Mouse (Mus musculus) mesoderm, embryonic 11.5 days (tissue): ENCODE results near the gene Grk2.

ENCODE experiments used
- DNase-seq: peaks from one replicate; pipeline ENCODE4 v3.0.0-alpha.2; 2012; ENCODE audit warnings: low read depth, low spot score

Gene Grk2

DNA sequence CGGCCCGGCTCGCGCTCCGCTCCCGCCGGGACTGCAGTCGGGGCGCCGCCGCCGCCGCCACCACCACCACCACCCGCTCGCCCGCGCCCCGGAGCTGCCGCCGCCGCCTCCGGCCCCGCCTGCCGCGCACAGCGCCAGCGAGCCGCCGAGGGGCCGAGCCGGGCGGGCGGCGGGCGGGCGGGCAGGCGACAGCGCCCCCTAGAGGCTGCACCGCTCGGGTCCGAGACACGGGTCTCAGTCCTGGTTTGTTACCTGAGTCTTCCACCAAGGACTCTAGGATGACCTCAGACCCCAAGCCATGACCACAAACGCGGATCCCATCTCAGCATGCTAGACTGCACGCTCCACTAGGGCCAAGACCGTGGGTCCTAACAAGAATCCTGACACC, at the start of gene Grk2:
Gene Grk2, minus strand, starts transcription at position 33 of the 388 bp plus-strand sequence.
- peak; percentile 72 for DNase-seq

DNA sequence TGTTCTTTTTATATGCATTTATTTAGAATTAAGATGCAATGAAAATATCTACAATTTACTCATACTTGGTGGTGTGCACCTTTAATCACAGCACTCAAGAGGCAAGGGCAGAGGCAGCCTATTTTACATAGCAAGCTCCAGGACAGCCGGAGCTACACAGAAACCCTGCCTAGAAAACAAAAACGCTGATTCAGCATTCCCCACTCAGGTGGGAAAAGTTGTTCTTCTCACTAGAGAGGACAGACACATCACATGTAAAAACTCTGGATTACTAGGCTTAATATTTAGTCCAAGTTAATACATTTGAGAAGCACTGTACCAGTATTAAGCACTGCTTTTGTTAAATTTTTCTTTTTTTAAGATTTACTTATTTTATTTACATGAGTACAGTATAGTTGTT, 43.4 kb upstream of the Grk2 start:
- no peak for DNase-seq

DNA sequence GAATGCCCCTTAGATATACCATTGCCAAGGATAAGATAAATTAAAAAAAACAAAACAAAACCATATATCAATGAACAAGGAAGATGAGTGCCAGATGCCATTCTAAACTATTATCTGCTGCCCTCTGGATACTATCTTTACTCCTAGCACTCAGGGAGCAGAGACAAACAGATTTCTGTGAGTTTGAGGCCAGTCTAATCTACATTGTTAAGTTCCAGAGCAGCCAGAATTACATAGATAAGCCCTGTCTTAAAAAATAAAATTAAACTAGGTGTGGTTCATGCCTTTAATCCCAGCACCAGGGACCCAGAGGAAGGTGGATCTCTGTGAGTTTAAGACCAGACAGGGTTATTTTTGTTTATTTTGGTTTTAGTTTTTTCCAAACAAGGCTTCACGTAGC, 40.5 kb upstream of the Grk2 start:
- DNase-seq: no peak

DNA sequence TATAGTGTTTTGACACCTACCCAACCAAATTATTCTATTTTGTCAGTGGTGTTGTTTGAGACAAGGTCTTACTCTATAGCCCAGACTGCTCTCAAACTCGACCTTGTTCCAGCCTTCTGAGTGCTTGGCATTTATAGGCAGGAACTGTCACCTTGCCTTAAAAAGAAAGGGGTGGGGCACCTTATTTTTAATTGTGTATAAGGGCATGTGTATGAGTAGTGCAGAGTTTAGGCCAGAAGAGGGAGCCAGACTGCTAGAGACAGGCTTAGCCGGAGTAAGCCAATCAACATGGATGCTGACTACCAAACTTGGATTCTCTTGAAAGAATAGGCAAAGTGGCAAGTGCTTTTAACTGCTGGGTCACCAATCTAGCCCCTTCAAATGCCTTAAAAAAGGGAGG, 32.1 kb upstream of the Grk2 start:
- peak; percentile 66 for DNase-seq

DNA sequence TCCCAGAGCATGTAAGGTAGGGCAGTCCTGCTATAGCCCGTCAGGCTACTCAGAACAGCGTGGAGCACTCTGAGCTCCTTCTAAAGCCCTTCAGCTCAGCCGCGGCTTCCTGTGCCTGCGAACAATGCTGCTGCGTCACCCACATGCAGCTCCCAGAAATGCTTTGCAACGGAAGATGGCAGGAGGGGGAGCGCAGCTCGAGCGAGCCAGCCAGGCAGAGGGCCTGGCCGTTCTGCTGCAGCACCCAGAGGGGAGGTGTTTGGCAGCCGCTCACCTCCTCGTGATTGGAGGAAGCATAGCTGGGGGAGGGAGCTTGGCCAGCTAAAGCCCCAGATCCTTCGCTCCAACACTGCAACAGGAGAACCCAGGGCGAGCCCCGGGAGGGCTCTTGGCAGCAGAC, 27.8 kb upstream of the Grk2 start:
- DNase-seq: peak; percentile 96

DNA sequence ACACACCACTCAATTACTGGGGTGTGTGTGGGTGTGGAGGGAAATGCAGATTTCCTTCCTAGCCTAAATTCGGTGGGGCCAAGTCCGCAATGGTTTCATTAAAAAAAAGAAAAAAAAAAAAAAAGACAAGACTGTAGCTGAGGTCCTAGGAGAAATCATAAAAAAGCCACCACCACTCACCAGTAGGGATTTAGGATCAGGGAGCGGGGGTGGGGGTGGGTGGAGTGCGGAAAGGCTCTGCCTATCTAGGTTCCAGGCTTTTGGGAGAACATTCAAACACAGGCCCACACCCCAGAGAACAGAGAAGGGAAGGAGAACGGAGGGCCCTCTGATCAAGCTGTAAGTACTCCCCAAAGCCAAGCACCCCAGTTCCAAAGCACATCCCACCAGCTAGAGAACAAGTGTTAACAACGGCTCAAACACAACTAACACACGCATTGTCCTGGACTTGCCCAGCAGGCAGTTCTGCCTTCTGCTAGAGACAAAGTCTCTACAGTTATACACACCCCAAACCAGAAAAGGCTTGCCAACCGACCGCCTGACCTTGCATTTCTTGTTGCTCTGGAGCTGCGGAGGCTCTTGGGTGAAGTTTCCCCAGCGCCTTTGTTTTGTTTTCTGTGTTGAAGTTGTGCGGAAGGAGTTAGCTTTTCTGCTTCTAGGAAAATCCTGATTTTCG, 27.2 kb upstream of the Grk2 start:
- DNase-seq: peak; percentile 23

DNA sequence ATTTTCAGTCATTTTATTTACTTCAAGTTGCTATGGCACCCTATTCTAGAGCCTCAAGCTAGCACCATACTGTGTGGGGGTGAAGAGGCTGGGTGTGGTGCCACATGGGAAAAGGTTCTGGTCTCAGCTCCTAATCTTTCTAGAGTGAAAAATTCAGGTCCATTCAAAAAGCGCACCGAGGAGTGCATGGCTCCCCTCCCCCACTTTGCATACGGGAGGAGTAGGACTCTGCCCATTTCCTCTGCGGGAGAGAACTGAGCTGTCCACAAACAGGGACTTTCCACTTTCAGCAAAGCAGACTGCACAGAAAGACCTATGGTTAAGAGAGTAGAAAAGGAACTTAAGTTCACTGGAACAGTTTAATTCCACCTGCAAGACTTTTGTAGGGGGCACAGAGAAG, 26.6 kb upstream of the Grk2 start:
- peak; percentile 50 for DNase-seq

DNA sequence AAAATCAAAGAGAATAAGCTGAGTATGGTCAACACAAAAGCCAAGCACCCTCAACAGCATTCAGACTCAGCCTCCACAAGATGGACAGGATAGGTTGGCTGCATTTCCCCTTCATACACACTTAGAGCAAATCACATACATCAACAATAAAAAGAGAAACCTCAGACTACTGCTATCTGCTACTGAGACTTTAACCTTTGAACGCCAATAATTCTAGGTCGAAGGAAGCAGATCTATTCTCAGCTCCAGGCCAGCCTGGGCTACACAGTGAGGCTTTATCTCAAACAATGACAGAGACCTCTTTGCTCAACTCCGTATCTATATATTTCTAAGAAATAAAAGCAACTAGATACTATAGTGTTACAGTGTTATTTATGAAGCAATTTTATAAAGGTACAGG, 25.3 kb upstream of the Grk2 start:
- no peak for DNase-seq

DNA sequence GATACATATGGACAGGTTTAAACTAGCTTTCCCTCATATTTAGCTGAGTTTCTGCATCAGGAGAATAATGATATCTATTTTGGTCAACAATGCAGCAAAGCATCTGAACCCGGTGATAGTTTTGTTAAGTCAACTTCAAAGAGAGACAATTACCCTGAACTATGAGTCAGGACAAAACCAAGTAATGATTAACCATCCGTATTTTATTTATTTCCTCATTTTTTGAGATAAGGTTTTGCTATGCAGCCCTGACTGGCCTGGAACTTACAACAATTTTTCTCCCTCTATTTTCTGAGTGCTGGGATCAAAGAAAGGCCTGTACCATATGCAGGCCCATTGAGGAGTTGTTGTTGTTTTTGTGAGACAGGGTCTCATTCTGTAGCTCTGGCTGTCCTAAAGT, 24.6 kb upstream of the Grk2 start:
- DNase-seq: no peak

DNA sequence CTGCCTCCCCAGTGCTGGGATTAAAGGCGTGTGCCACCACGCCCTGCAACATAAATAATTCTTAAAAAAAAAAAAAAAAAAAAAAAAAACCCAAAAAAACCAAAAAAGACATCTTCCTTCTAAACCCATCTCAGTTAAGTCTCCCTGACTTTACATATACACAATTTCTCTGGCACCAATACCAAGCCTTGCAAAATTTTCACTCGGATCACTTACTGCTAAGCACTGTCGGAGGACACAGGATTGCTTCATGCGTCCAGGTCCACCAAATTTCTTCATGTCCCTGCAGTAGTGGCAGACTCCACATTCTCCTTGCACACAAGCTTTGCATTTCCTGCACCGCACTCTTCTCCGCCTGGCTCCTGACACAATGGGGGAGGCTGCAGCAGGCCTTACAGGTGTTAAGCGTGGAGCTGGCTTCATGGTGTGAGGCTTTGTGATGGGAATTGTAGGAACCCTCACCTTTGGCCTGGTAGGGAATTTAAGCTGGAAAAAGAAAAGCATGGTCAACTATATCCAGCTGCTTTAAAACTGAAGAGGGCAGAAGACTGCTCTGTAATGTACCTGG, 22.8 kb upstream of the Grk2 start:
- DNase-seq: no peak

DNA sequence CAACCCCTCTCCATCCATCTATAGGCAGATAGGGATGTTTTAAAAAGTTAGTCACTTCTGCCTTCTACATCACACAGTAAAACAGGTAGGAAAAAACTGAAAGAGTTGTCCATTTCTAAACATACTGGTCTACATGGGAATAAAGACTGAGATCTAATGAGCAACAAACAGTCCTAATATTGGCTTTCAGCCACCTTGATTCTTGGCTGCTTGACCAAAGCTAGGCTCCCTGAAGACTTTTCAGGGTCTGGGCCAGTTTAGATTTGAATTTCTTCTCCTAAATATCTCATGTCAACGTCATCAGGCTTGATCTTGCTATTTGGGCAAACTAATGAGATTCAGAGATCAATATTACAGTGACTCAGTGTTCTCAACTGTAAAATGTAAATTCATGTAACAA, 20.9 kb upstream of the Grk2 start:
- no peak for DNase-seq

DNA sequence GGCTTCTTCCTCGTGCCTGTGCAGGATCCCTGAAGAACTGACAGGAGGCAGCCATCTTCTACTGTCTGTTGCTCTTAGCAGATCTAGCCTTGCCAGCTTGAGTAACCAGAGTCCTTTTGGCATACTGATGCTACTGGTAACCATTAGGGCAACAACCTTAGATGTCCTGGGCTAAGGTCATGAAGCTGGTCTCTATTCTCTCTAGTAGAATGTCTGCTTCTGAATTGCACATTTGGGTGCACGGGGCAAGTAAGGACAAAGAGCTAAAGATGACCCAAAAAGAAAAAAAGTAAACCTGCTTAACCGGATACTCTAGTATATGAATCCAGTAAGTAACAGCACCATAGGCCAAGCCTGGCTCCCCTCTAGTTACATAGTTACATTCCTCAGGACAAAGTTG, 20.1 kb upstream of the Grk2 start:
- DNase-seq: no peak

DNA sequence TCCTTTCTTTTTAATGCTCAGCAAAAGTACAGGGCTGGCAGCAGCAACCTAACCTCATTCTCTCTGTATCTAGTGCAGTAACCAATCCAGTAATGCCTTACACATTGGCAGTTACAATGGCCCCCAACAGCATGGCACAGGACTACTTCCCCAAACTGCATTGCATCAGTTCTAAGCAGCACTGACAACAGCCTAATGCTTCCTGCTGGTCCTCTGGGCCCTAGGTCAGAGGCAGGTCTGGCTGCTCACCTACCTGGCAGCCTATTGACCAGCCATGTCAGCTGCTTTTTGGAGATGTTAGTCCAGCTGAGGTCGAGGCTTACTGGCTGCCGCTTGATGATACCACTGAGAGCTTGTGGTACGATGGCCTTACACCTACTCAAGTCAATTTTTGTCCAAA, 16.1 kb upstream of the Grk2 start:
- DNase-seq: no peak

DNA sequence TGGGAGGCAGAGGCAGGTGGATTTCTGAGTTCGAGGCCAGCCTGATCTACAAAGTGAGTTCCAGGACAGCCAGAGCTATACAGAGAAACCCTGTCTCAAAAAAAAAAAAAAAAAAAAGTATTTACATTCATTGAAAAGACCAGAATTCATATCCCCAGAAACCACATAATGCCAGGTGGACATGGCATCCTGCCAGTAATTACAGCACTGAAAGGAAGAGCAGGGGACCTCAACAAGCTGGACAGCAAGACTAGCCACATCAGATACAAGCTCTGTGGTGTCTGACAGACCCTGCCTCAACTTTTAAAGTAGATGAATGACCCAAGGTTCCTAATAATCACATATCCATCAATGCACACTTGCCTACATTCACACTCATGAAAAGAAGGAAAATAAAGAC, 15.6 kb upstream of the Grk2 start:
- DNase-seq: no peak

DNA sequence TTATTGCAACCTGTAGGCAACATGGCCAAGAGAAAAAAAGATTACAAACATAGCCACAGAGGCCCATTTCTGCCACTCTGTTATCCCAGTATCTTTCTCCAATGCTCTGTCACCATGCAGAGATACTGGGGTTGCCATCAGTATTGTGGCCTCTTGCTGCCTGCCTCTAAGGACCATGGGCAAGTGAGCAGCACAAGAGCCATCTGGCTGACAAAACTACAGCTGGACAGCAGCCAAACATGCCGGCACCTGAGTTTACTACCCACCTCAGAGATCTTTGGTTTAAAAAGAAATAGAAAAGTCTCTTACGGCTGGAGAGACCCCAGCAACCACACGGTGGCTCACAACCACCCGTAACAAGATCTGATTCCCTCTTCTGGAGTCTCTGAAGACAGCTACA, 13.2 kb upstream of the Grk2 start:
- DNase-seq: no peak

DNA sequence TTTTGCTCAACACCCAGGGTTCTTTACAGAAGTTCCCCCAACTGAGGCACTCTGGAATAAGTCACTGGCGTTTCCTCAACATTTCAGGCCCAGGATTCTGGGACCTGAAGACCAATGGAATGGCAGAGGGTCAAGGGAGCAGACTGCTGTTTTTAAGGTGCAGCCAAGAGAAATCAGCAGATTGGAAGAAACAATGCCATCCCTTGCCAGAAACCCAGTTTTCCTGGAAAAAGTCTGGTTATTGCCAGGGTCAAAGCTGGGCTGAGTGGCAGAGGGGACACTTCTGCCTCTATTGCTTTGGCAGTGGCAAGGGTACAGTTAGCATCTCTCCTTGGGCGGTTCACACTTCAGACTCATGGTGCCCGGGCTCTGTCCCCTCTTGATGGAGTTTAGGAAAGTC, 11.2 kb upstream of the Grk2 start:
- no peak for DNase-seq

DNA sequence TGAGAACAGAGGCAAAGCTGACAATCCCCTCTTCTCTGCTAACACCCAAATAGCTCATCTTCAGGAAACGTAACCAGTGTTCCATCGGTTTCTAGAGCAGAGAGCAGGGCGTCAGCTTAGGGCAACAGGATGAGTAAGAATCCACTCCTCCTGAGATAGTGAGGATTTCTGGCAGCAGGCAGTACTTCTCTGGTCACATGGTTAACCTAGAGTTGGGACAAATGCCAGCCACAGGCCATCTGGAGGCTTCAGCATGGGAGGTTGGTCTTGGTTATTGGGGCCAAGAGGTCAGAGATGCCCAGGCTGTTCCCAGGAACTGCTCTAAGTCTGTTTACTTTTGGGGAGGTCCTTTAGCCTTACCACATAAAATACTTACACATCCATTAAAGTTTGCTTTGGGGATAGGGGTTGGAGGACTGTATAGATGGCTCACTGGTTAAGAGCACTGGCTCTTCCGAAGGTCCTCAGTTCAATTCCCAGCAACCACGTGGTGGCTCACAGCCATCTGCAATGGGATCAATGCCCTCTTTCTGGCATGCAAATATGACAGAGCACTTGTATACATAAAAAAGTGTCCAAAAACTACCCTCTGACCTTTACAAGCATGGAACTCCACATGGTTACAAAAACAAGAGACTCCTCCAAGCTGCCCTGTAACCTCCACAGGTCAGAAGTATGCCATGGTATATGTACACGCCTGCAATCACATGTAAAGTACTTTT, 9.4 kb upstream of the Grk2 start:
- no peak for DNase-seq

DNA sequence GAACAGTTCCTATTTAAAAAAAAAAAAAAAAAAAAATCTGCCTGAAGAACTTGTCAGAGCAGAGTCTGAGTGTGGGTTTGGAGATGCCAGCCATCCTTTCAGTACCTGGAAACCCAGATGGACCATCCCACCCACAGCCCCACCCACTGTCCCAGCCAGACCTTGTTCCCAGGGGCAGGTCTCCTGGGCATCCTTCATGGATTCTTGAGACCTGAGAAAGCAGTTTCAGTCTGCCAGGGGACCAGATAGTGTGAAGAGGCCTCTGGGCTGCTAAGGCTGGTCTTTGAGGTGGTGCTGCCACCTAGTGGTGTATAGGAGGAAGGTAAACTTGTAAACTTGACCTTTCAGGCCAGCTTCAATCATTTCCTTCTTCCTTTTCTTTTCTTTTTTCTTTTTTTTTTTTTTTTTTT, 3.8 kb upstream of the Grk2 start:
- peak; percentile 87 for DNase-seq

DNA sequence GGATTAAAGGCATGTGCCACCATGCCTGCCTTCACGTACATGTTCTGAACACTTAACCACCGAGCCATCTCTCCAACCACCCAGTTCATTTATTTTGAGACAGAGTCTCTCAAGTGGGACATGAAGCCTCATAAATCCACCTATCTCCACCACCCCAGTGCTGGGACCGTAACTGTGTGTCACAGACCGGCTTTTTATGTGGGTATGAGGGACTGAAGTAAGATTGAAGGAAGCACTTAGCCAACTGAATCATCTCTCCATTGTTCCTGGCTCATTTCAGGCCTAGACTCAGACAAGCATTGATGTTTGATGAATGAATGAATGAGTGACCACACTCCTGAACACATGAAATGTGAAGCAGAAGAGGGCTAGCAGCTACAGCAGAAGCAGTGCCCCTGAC, 3.3 kb upstream of the Grk2 start:
- DNase-seq: no peak

DNA sequence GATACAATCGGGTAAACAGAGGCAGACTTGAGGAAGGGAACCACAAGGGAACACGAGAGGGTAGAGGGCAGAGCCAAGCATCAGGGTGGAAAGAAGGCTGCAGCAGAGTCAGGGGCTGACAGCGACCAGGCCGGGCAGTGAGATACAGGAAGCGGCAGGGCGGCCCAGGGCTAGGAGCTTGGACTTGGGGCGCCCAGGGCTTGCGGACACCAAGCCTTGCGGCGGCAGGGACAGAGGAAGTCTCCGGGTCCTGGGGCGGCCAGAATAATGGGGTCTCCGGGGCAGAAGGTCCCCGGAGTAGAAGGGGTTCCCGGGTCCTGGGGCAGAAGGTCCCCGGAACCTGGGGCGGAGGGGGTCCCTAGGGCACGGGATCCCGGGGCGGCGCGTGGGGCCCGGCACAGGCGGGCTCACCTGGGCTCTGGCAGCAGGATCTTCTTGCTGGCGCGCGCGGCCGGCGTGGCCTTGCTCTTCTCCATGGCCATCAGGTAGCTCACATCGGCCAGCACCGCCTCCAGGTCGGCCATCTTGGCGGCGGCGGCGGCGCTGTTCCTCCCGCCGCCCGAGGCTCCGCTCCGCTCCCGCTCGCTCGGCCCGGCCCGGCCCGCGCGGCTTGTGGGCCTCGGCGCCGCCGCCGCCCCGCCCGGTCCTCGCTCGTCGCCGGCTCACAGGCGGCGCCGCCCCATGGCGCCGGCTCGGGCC, 382 bp downstream of the Grk2 start:
- DNase-seq: peak; percentile 43

DNA sequence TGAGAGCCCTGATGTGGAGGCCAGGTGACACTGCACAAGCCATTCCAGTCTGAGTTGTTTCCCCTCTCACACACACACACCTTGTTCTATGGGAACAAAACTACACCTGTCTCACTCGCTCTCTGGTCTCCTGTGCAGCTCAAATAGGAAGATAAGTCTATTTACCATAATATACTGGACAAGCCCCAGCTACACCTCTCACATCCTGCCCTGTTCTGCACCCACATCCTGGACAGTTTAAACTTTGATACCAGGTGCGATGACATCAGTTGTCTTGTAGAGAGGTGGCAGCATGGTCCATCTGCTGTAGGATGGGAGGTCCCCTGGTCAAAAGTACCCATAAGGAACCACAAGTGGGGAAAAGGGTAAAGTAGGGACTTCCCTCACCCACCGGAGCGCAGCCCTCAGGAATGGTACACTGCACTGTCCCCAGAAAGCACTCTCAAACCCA, 1.1 kb downstream of the Grk2 start:
- no peak for DNase-seq

DNA sequence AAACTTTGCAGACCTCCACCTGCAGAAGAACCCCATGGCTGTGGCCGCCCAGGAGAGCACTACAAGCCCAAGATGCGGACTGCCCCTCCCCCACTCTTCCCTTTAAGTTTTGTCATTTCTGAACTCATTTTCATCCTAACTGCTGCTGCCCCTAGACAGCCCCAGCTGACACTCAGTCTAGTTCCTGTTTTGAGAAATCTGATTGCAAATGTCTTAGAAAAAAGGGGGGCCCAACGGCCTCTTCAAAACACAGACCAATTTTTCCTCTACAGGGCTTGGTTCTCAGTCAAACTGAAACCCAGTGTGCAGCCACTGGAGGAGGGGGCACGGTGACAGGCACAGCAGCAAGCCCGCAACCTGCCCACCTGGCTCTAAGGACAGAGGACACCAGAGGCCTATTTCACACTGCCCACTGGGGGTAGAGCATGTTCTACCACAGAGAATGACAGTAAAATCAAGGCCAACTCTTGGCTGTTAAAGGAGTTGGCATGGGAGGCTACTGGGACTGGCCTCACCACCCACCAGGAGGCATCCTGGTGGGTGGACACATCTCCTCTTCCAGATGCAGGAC, 1.7 kb downstream of the Grk2 start:
- DNase-seq: no peak
